Mouse (Mus musculus) hindbrain, embryonic 14.5 days (tissue): ENCODE results near the gene Npepps. TPM values are rescaled to one million over a fixed set of nuclear protein-coding genes. Genes with fewer than 3 reads are reported as not detected.
"Not testable (repeated sequence)": the region's sequence is repeated elsewhere in the genome, so short reads cannot be mapped to it uniquely, and the experiment has no call there.

Experiments used
- ATAC-seq: fragments of 200-750 bp; cut with Nextera tagmentation; 2 replicates; pipeline ENCODE4 v1.8.0; 2017; ENCODE audit warnings: moderate number of reproducible peaks, mild to moderate bottlenecking, moderate TSS enrichment, moderate library complexity; ENCODE audit not compliant: low FRiP score
- DNase-seq: peaks from one replicate; pipeline ENCODE4 v3.0.0-alpha.2; 2015; ENCODE audit warnings: low spot score
- H3K27ac ChIP-seq: fragments of 300-500 bp; sonication (generic); 2 replicates; pipeline ENCODE4 v1.5.1; 2014; ENCODE audit warnings: mild to moderate bottlenecking, moderate library complexity
- H3K27me3 ChIP-seq: fragments of 300-500 bp; sonication (generic); 2 replicates; pipeline ENCODE4 v1.6.1; 2014; ENCODE audit warnings: mild to moderate bottlenecking, low read length, mixed read lengths; ENCODE audit not compliant: control insufficient read depth, insufficient read depth
- H3K36me3 ChIP-seq: fragments of 300-500 bp; sonication (generic); replicated peaks from 2 replicates; pipeline ENCODE4 v1.6.1; 2014; ENCODE audit not compliant: control insufficient read depth, insufficient read depth
- H3K4me1 ChIP-seq: fragments of 300-500 bp; sonication (generic); replicated peaks from 2 replicates; pipeline ENCODE4 v1.6.1; 2014; ENCODE audit warnings: antibody characterized with exemption, low read length, mixed read lengths; ENCODE audit not compliant: control insufficient read depth, insufficient read depth
- H3K4me2 ChIP-seq: fragments of 300-500 bp; sonication (generic); replicated peaks from 2 replicates; pipeline ENCODE4 v1.6.1; 2014; ENCODE audit warnings: mild to moderate bottlenecking, moderate library complexity
- H3K4me3 ChIP-seq: fragments of 300-500 bp; sonication (generic); replicated peaks from 2 replicates; pipeline ENCODE4 v1.5.1; 2014; ENCODE audit warnings: mild to moderate bottlenecking, low read length
- H3K9ac ChIP-seq: fragments of 300-500 bp; sonication (generic); 2 replicates; pipeline ENCODE4 v1.6.1; 2014
- H3K9me3 ChIP-seq: fragments of 300-500 bp; sonication (generic); 2 replicates; pipeline ENCODE4 v1.6.1; 2016; ENCODE audit warnings: low read length; ENCODE audit not compliant: control insufficient read depth
- WGBS: fragments of 180-500 bp; shearing (Covaris S2); extraction: QIAGEN DNeasy Blood & Tissue Kit; methylation state at CpG from one replicate; pipeline ENCODE4 v1.1.7; 2014; 5-methylcytosine and 5-hydroxymethylcytosine counted together
- polyA plus RNA-seq: library from polyadenylated mRNA; unstranded; fragments of >200 nt; fragmentation: Nextera tagmentation; extraction: Ambion mirVana; gene quantifications from 2 replicates; pipeline ENCODE4 v1.2.1, GENCODE M21; 2014

Gene Npepps
- polyA plus RNA-seq, 1 experiment from 2014 or later: 132 TPM

DNA sequence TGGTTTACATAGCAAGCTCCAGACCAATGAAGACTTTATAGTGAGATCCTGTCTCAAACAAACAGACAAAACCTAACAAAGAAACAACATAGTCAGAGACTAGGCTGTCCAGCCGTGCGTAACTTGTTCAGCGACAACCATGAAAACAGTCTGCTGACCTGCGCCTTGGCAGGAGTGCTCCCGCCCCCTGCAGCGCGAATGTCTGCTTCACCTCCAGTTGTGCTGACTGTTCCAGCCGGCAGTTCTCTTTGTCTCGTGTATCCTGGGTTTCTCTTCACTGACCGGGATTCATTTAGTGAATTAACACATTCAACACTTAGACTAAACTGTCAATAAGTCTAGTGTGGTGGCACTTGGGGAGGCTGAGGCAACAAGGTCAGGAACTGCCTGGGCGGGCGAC is 83.9 kb downstream of the Npepps start:
- H3K9me3 ChIP-seq: no peaks in the 10 kb centered on the region
- 60% methylated on average over 12 of the region's 12 CpGs for WGBS
- H3K9ac ChIP-seq: no peak overlapping the region
- H3K36me3 ChIP-seq: no peaks in the 10 kb centered on the region
- DNase-seq: no peak
- no peaks in the 10 kb centered on the region for H3K27me3 ChIP-seq
- no peak overlapping the region for H3K27ac ChIP-seq
- no peak for ATAC-seq
- H3K4me2 ChIP-seq: no peak overlapping the region
- H3K4me1 ChIP-seq: no peaks in the 10 kb centered on the region
- H3K4me3 ChIP-seq: no peak overlapping the region

DNA sequence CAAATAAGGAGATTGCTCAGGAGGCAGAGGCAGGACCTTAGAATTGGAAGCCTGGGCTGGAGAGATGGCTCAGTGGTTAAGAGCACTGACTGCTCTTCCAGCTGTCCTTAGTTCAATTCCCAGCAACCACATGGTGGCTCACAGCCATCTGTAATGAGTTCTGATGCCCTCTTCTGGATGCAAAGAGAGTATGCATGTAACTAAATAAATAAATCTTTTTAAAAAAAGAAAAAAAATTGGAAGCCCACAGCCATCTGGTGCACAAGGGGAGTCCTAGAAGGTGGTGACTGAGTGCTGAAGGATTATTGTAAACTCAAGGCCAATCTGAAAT is 87.9 kb downstream of the Npepps start:
- no peak overlapping the region for H3K27ac ChIP-seq
- DNase-seq (no peak), ATAC-seq (no peak)
- no peak overlapping the region for H3K4me3 ChIP-seq
- no peaks in the 10 kb centered on the region for H3K27me3 ChIP-seq
- H3K9ac ChIP-seq: no peak overlapping the region
- no peaks in the 10 kb centered on the region for H3K36me3 ChIP-seq
- H3K4me1 ChIP-seq: peaks cover 7% of the 10 kb centered on the region
- no peak overlapping the region for H3K4me2 ChIP-seq
- H3K9me3 ChIP-seq: no peaks in the 10 kb centered on the region

DNA sequence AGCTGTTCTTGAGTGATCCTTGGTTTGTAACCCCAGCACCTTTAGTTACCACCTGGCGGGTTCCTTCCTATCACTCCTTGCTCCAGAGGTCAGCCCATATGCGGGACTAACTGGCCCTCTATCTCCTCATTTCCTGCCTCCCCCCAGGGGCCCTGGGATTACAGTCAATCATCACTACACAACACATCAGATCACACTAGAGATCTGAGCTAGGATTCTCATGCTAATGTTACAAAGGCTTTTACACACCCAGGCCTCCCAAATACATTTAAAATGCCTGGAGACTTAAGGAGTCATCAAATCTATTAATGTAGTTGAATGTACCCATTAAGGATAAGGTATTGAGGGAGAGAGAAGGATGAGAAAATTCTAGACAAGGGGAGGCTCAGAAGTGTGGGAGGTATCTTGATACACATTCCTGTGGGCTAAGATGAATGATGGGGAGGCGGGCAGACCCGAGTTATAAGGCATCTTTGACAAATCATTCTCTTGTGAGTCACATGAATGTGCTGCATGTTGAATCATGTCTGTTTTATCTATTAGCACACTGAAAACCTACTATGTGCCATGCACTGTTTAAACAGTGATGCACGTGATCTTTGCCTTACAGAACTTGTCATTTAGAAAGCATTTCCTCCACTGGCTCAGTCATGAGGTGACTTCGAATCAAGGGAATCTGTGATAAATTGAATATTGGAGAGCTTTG is 88.4 kb downstream of the Npepps start:
- H3K9ac ChIP-seq: no peak overlapping the region
- H3K4me3 ChIP-seq: no peak overlapping the region
- WGBS: 81% methylated on average over 6 of the region's 6 CpGs
- no peaks in the 10 kb centered on the region for H3K27me3 ChIP-seq
- H3K4me1 ChIP-seq: peaks cover 7% of the 10 kb centered on the region
- no peak overlapping the region for H3K4me2 ChIP-seq
- no peak overlapping the region for H3K27ac ChIP-seq
- DNase-seq: no peak
- ATAC-seq: no peak
- no peaks in the 10 kb centered on the region for H3K36me3 ChIP-seq
- H3K9me3 ChIP-seq: no peaks in the 10 kb centered on the region

DNA sequence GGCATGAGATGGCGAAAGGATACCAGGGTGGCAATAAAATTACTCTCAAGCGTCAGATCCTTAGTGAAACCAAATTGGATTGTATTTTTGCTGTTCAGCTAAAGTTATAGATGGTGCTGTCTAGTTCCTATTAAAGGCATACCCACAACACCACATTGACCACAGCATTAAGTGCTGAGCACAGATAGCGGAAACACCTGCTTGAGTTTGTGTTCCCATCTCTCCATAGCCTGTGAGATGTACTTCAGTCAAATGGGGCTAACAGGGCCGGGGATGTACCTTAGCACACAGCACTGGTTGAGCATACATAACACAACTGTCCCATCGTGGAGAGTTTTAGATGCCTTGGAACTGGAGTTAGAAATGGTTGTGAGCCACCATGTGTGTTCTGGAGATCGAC is 89.4 kb downstream of the Npepps start:
- no peak overlapping the region for H3K4me2 ChIP-seq
- H3K36me3 ChIP-seq: peaks cover 3% of the 10 kb centered on the region; the same call in 1 of the 2 replicates

DNA sequence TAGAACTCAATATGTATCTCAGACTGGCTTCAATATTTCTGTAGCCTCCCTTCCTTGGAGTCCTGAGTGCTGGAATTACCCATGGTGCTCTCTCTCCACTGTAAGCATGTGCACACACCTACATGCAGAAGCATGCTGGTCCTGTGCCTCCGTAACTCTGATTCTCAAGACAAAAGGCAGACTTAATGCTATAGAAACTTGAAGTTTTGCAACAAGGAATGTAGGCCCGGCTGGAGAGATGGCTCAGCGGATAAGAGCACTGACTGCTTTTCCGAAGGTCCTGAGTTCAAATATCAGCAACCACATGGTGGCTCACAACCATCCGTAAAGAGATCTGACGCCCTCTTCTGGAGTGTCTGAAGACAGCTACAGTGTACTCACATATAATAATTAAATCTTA is 90.8 kb downstream of the Npepps start:
- 88% methylated on average over 6 of the region's 6 CpGs for WGBS
- H3K36me3 ChIP-seq: peaks cover 16% of the 10 kb centered on the region
- H3K4me2 ChIP-seq, DNase-seq, H3K9ac ChIP-seq, H3K27me3 ChIP-seq, H3K9me3 ChIP-seq, H3K27ac ChIP-seq, H3K4me3 ChIP-seq, ATAC-seq: not testable (repeated sequence)
- peaks cover 15% of the 10 kb centered on the region for H3K4me1 ChIP-seq

More for the DNA sequence above, 89.4 kb downstream of the Npepps start:
- ATAC-seq: no peak
- Histone ChIP-seq H3K27ac (no peak overlapping the region), H3K27me3 (no peaks in the 10 kb centered on the region), H3K4me1 (peaks cover 14% of the 10 kb centered on the region), H3K9me3 (no peaks in the 10 kb centered on the region), H3K9ac (no peak overlapping the region), H3K4me3 (no peak overlapping the region)
- DNase-seq: no peak
- WGBS: 89% methylated on average over 6 of the region's 6 CpGs

DNA sequence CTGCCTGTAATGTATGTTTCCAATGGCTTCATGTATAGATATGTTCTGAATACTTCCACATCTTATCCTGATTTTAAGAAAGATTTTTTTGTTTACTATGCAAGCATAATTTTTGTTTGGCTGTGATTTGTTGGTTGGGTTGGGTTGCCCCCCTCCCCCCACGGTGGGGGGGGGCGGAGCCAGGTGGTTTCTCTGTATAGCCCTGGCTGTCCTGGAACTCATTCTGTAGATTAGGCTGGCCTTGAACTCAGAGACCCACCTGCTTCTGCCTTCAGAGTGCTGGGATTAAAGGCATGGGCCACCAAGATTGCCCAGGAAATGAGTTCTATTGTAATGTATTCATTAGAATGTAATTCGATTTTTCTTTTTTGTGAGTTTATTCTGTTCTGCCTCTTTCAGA is 91.2 kb downstream of the Npepps start:
- H3K4me1 ChIP-seq: peaks cover 15% of the 10 kb centered on the region
- peak overlapping the region; percentile 83 for H3K4me2 ChIP-seq
- H3K9me3 ChIP-seq: no peaks in the 10 kb centered on the region
- H3K27me3 ChIP-seq: no peaks in the 10 kb centered on the region
- no peak for DNase-seq
- ATAC-seq: no peak
- WGBS: 36% methylated on average over 3 of the region's 3 CpGs
- peaks cover 20% of the 10 kb centered on the region for H3K36me3 ChIP-seq
- peak overlapping the region; percentile 93; the same call in 1 of the 2 replicates for H3K27ac ChIP-seq
- peak overlapping the region; percentile 70; the same call in 1 of the 2 replicates for H3K9ac ChIP-seq
- peak overlapping the region; percentile 96 for H3K4me3 ChIP-seq

DNA sequence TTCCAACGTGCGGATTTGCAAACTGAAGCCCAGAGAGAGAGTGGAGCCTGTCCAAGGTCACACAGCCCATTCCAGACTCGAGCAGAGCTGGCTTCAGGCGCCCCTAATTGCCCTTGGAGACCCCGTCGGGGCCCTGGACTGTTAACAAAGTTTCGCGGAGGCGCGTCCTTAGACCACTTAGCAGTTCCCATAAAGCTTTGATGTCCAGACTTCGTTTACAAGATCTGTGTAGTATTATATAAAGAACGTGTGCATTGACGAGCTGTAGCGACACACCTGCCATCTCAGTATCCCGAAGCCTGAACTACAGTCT is 91.8 kb downstream of the Npepps start:
- Histone ChIP-seq H3K27me3 (no peaks in the 10 kb centered on the region), H3K4me1 (peaks cover 15% of the 10 kb centered on the region), H3K36me3 (peaks cover 26% of the 10 kb centered on the region), H3K9ac (peak overlapping the region; percentile 70), H3K27ac (peak overlapping the region; percentile 93), H3K4me3 (peak overlapping the region; percentile 96), H3K4me2 (peak overlapping the region; percentile 83), H3K9me3 (no peaks in the 10 kb centered on the region)
- under 1% methylated on average over 15 of the region's 15 CpGs for WGBS
- DNase-seq: no peak
- no peak; the same call in 1 of the 2 replicates for ATAC-seq

DNA sequence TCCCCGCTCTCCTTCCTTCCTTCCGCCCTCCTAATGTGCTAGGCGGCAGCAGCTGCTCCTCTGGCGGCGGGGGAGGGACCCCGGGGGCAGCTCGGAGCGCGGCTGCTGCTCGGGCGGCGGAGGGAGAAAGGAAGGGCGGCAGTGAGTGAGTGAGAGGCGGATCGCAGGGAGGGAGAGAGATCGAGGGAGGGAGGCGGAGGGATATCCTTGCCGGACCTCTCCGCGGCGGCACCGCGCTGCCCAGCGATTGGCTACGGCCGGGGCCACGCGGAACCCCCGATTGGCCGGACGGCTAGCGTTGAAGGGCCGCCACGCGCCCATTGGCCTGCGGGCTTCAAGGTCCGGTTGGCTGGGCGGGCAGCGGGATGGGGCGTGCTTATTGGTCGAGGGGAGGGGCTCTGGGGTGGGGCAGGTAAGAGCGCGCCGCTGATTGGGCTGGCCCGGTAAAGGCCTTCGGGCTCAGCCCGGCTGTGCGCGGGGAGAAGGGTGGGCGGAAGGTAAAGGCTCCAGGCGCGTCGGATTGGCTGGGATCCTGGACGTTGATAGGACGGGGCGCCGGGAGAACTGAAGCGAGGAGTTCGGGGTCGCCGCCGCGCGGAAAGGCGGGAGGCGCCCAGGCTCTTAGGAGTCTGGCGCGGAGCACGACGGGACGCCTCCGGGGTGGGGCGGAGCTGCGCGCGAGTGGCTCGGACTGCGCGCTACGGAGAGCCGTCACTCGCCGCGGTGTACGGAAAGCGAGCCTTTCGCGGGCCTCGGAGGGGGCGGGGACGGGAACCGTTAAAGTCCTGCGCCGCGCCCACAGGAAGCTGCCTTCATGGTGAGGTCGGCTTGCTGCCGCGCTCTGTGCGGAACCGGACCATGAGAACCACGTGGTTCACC is 92.4 kb downstream of the Npepps start, which contains the start of gene Kpnb1:
Kpnb1 (minus strand) TSS at position 118 of the 879 bp plus-strand sequence.
- no peaks in the 10 kb centered on the region for H3K9me3 ChIP-seq
- under 1% methylated on average over 94 of the region's 101 CpGs for WGBS
- peak within 1 kb of the TSS; percentile 83 for H3K4me2 ChIP-seq
- no peaks in the 10 kb centered on the region for H3K27me3 ChIP-seq
- DNase-seq (peak; percentile 98), ATAC-seq (peak; percentile 97)
- H3K4me3 ChIP-seq: peak within 1 kb of the TSS; percentile 96
- peaks cover 32% of the 10 kb centered on the region for H3K36me3 ChIP-seq
- H3K9ac ChIP-seq: peak within 1 kb of the TSS; percentile 90
- H3K27ac ChIP-seq: peak within 1 kb of the TSS; percentile 97
- peaks cover 15% of the 10 kb centered on the region for H3K4me1 ChIP-seq

DNA sequence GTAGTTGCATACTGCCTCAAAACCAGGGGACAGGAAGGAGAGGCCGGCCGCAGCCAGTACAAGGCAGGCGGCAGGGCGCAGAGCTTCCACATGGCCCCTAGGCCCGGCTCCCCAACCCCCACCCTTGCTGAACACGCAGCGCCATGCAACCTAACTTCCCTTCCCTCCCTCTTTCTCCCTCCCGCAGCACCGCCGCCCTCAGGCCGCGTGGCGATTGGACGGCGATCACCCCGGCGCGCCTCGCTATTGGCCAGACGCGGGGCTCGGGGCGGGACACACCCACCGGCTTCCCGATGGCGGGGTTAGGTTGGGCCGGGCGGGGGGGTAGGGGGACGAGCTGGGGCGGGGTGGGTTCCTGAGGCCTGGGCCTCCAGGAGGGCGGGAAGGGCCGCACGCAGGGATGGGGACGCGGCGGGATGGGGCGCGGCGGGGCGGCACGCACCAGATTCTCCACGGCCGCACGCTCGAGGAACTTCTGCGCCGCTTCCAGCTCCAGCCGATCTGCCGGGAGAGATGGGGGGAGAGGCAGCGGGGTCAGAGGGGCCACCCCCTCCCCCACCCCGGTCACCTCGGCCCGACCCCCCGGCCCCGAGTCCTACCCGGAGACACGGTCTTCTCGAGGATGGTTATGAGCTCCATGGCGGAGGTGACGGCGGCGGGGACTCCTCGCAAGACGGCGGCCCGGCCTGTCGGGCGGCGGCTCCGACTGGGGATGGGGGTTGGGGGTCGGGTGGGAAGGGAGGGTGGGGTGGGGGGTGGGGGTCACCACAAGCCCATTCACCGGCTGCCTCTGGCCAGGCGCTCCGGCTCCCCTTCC is 93.3 kb downstream of the Npepps start:
- peaks cover 15% of the 10 kb centered on the region for H3K4me1 ChIP-seq
- H3K9ac ChIP-seq: peak overlapping the region; percentile 90
- no peaks in the 10 kb centered on the region for H3K9me3 ChIP-seq
- H3K27me3 ChIP-seq: no peaks in the 10 kb centered on the region
- H3K36me3 ChIP-seq: peaks cover 40% of the 10 kb centered on the region
- H3K4me2 ChIP-seq: peak overlapping the region; percentile 61
- peak overlapping the region; percentile 96 for H3K4me3 ChIP-seq
- peak; percentile 78 for ATAC-seq
- DNase-seq: peak; percentile 86
- under 1% methylated on average over 60 of the region's 74 CpGs for WGBS
- H3K27ac ChIP-seq: peak overlapping the region; percentile 97
